Mouse (Mus musculus) spleen, postnatal 4 days (tissue): ENCODE measurements at regions not wholly inside any gene's neighbourhood (a gene's known extent, or its start where the extent isn't known, plus 50 kb on each side); places are given as distances from the start of the nearest gene placed in this dataset.

ENCODE experiments used
- DNase-seq, 2 experiments: peaks; one replicate each; pipeline ENCODE4 v3.0.0; 2022; ENCODE audit warnings: low spot score in 2 of 2

- DNase-seq, result no peak
Measured at GRCm38 (mm10) chr6:54754810-54755209, 61.9 kb upstream of the Znrf2 start.

DNA sequence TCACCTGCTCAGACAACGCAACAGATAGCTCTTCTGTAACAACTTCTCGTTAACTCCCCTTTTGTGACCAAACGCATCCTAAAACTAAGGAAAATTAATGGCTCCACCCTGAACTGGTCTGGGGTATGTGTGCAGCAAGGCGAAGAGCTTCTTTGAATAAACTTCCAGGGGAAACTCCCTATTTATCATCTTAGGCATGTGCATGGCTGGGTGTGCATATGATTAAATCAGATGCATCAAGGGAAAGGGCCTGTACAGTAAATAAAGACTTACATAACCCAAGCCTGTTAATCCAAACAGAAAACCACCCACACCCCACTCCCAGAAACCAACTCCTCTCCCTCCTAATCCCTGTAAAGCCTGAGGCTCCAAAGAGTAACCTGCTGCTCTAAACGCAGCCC lies 59.2 kb upstream of the Znrf2 start:
- DNase-seq, result no peak

DNA sequence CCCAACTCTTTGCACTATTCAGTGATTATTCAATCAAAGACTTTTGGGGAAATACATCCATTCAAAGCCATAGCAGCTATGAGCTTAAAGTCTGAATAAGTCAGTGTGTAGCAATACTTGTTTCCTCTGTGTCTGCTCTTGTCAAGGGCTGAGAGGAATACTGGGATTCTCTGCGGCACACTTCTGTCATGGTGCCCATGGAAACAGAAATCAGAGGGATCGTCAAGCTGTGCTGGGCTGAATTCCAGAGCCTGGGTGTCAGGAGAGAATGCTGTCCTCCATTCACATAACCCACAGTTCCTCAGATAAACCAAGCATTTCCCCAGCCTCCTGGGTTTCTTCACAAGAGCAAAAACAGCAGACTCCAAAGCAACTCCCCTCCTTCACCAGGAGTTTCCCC lies 58.6 kb upstream of the Znrf2 start:
- no peak for DNase-seq

DNA sequence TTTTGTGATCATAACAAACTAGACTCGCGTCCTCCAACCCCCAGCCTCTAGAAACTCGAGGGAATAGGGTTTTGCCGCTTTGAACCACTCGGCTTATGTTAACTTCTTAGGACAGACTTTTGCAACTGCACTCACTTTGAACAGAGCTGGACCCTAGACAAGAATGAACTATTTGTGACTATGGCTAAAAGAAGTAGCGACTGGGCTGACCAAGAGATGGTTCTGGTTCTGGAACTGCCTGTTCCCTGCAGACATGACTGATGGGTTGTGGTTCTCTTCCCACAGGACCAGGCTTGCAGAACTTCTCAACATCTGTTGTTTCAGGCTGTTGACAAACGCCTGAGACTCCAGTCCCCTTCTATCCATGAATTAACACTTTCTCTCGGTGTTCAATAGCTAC lies 57.5 kb upstream of the Znrf2 start:
- no peak for DNase-seq

- peak in 1 of 2 experiments; percentile 18 for DNase-seq
Measured at GRCm38 (mm10) chr6:54759942-54760498, 56.7 kb upstream of the Znrf2 start.

GRCm38 (mm10) chr6:54760541-54760940 lies 56.2 kb upstream of the Znrf2 start:
- no peak for DNase-seq

DNA sequence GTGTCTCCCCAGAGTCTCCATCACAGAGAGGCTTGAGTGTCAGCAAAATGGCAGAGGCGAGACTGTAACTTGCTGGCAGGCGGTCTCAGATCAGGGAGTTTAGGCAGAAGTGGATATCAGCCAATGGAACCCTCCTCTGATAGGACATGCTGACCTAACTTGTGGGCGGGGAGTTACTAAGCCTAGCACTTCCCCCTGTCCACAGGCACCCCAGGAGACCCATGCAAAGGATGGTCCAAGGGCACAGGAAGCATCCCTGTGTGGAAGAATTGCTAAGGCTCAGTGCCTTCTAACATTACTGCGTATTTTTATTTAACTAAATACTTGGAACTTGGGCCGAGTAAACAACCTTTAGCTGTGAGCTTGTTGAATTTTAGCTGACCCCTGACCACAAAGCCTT lies 54.7 kb upstream of the Znrf2 start:
- DNase-seq, result no peak

DNA sequence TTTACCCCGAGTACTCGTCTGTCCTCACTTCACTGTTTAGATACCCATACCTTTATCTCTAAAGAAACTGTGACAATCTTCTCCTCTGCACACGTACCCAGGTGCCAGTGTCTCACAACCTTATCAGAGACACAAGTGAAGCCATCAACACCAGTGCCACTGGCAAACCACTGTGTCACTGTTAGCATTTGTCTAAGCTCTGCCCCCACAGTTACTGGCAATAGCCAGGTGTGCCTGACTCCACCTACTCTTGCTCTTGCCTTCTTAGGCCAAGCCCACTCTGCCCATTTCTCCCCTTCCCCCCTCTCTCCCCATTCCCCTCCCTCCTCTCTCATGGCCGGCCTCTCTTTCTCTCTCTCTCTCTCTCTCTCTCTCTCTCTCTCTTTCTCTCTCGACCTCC lies 54.2 kb upstream of the Znrf2 start:
- DNase-seq, result no peak

DNA sequence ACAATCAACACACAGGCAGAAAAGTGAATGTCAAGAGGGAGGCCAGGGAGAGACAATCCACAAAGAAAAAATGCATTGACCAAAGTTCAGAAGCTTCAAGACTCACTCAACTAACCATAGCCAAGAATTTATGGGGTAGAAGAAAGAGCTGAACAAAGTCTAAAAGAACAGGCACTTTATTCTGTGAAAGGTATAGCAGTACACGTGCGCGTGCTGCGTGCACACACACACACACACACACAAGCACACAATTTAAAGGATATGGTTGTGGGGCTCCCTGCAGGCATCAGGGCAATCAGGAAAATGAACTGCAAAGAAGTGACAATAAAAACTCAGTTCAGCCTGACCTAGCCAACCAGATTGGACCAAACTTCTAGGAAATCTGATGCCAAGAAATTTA lies 53.0 kb upstream of the Znrf2 start:
- DNase-seq, result no peak

DNA sequence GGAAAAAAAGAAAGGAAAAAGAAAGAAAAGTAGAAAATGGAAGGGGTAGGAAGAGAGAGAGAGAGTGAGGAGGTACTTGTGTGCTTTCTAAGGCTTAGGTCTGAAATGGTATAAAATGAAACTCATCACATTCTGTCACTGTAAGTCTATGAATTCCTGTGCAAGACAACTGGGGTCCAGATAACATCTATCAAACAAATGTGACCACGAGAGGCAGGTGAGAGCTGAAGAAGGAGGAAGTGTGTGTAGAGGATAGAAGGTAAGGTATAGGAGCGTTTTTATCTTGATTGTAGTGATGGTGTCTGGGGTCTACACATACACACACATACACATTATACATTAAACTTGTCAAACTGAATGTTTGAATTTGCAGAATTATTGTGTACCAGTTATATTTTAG lies 51.0 kb upstream of the Znrf2 start:
- no peak for DNase-seq

GRCm38 (mm10) chr6:54766485-54767112 lies 50.1 kb upstream of the Znrf2 start:
- no peak for DNase-seq
